Mouse (Mus musculus) liver, embryonic 14.5 days (tissue): ENCODE data around the gene Tdrd3. TPM values are rescaled to one million over a fixed set of nuclear protein-coding genes. Genes with fewer than 3 reads are reported as not detected.

Experiments
- ATAC-seq: fragments of 200-750 bp; cut with Nextera tagmentation; 2 replicates; pipeline ENCODE4 v1.8.0; 2017; ENCODE audit warnings: moderate number of reproducible peaks, mild to moderate bottlenecking, moderate library complexity; ENCODE audit not compliant: insufficient read depth
- DNase-seq, 3 experiments: peaks; one replicate each; pipeline ENCODE4 v3.0.0-alpha.2; 2012 to 2013; ENCODE audit warnings: low read depth in 3 of 3, low spot score in 3 of 3
- H3K27ac ChIP-seq: fragments of 300-500 bp; sonication (generic); 2 replicates; pipeline ENCODE4 v1.5.1; 2014; ENCODE audit warnings: moderate library complexity, mild to moderate bottlenecking, control low read depth, inconsistent platforms
- H3K27me3 ChIP-seq: fragments of 300-500 bp; sonication (generic); 2 replicates; pipeline ENCODE4 v1.6.1; 2014; ENCODE audit warnings: mild to moderate bottlenecking, low read length, moderate library complexity; ENCODE audit not compliant: control insufficient read depth, insufficient read depth
- H3K36me3 ChIP-seq: fragments of 300-500 bp; sonication (generic); replicated peaks from 2 replicates; pipeline ENCODE4 v1.6.1; 2014; ENCODE audit warnings: low read depth; ENCODE audit not compliant: control insufficient read depth, insufficient read depth
- H3K4me1 ChIP-seq, 2 experiments: fragments of 200-500 bp in 1 of 2; fragments of 300-500 bp in 1 of 2; sonication (generic) in 1 of 2; replicated peaks; 2 replicates each; pipeline ENCODE4 v1.6.1; 2012 to 2014; ENCODE audit warnings: antibody characterized with exemption in 1 of 2, inconsistent platforms in 1 of 2, low read length in 1 of 2; ENCODE audit not compliant: control insufficient read depth in 2 of 2, insufficient read depth in 2 of 2
- H3K4me2 ChIP-seq: fragments of 300-500 bp; sonication (generic); 2 replicates; pipeline ENCODE4 v1.6.1; 2014; ENCODE audit warnings: low read depth, mild to moderate bottlenecking, control low read depth, moderate library complexity
- H3K4me3 ChIP-seq, 2 experiments: fragments of 200-500 bp in 1 of 2; fragments of 300-500 bp in 1 of 2; sonication (generic) in 1 of 2; 2 replicates each; pipeline ENCODE4 v1.5.1; 2012 to 2014; ENCODE audit warnings: low read depth in 2 of 2, low read length in 2 of 2, mild to moderate bottlenecking in 2 of 2, control low read depth in 1 of 2, inconsistent platforms in 1 of 2, moderate library complexity in 1 of 2; ENCODE audit not compliant: insufficient read depth in 1 of 2
- H3K9ac ChIP-seq: fragments of 300-500 bp; sonication (generic); replicated peaks from 2 replicates; pipeline ENCODE4 v1.6.1; 2014; ENCODE audit warnings: mild to moderate bottlenecking, control low read depth, moderate library complexity
- H3K9me3 ChIP-seq: fragments of 300-500 bp; sonication (generic); 2 replicates; pipeline ENCODE4 v1.6.1; 2016; ENCODE audit warnings: low read length, mixed read lengths; ENCODE audit not compliant: control insufficient read depth
- CTCF ChIP-seq: IDR thresholded peaks from 2 replicates; pipeline ENCODE4 v1.5.1; 2016; ENCODE audit warnings: antibody characterized with exemption, low read depth, control low read depth
- EP300 ChIP-seq: IDR thresholded peaks from 2 replicates; pipeline ENCODE4 v1.6.1; 2016; ENCODE audit warnings: antibody characterized with exemption, low read depth
- WGBS: fragments of 180-500 bp; shearing (Covaris S2); extraction: QIAGEN DNeasy Blood & Tissue Kit; methylation state at CpG from one replicate; pipeline ENCODE4 v1.1.7; 2014; ENCODE audit not compliant: insufficient replicate concordance; 5-methylcytosine and 5-hydroxymethylcytosine counted together
- polyA plus RNA-seq, 2 experiments: library from polyadenylated mRNA; depleted of rRNA in 1 of 2; stranded (reverse) in 1 of 2; unstranded in 1 of 2; fragments of >200 nt; fragmentation: Nextera tagmentation in 1 of 2; extraction: Ambion mirVana in 1 of 2; gene quantifications; 2 replicates each; pipeline versions ENCODE4 v1.2.1 to v1.2.3; 2012 to 2014

Gene Tdrd3
- polyA plus RNA-seq, 2 experiments = 5.1 to 6.9 TPM

- Histone ChIP-seq H3K4me3 (no peak overlapping the region), H3K9me3 (no peaks in the 10 kb centered on the region), H3K27me3 (no peaks in the 10 kb centered on the region), H3K4me2 (no peak overlapping the region), H3K4me1 (no peaks in the 10 kb centered on the region), H3K9ac (no peak overlapping the region), H3K36me3 (no peaks in the 10 kb centered on the region), H3K27ac (no peak overlapping the region)
- DNase-seq (no peak), ATAC-seq (no peak)
- no peak for TF ChIP-seq CTCF
- no peak for TF ChIP-seq EP300
- 58% methylated on average over 2 of the region's 2 CpGs for WGBS
Observed at GRCm38 (mm10) chr14:87569471-87569870, 153.0 kb downstream of the Tdrd3 start.

- TF ChIP-seq EP300 = no peak
- TF ChIP-seq CTCF = no peak
Observed at GRCm38 (mm10) chr14:87572453-87572852, 156.0 kb downstream of the Tdrd3 start.

GRCm38 (mm10) chr14:87582610-87583009, 166.2 kb downstream of the Tdrd3 start:
- Histone ChIP-seq H3K27ac (no peak overlapping the region), H3K4me2 (no peak overlapping the region), H3K36me3 (no peaks in the 10 kb centered on the region), H3K9ac (no peak overlapping the region), H3K9me3 (no peaks in the 10 kb centered on the region), H3K4me3 (no peak overlapping the region), H3K4me1 (no peaks in the 10 kb centered on the region), H3K27me3 (no peaks in the 10 kb centered on the region)
- no peak for ATAC-seq
- 54% methylated on average over 3 of the region's 3 CpGs for WGBS
- DNase-seq = no peak
- TF ChIP-seq CTCF (no peak), EP300 (no peak)

More at GRCm38 (mm10) chr14:87572453-87572852, 156.0 kb downstream of the Tdrd3 start:
- H3K9me3 ChIP-seq = no peaks in the 10 kb centered on the region
- H3K4me2 ChIP-seq = no peak overlapping the region
- ATAC-seq = no peak
- H3K27ac ChIP-seq = no peak overlapping the region
- no peaks in the 10 kb centered on the region for H3K36me3 ChIP-seq
- no peak for DNase-seq
- no peak overlapping the region for H3K9ac ChIP-seq
- no peaks in the 10 kb centered on the region for H3K27me3 ChIP-seq
- 30% methylated on average over 5 of the region's 5 CpGs for WGBS
- no peaks in the 10 kb centered on the region for H3K4me1 ChIP-seq
- H3K4me3 ChIP-seq = no peak overlapping the region
